Mouse (Mus musculus) stomach, postnatal 0 days (tissue): ENCODE measurements around the gene Erbb4.

Experiments used
- CTCF ChIP-seq: IDR thresholded peaks from 2 replicates; pipeline ENCODE4 v1.5.1; 2016; ENCODE audit warnings: antibody characterized with exemption, low read depth, mild to moderate bottlenecking, moderate library complexity
- EP300 ChIP-seq: optimal IDR thresholded peaks from 2 replicates; pipeline ENCODE3; 2016; ENCODE audit warnings: antibody characterized with exemption

DNA sequence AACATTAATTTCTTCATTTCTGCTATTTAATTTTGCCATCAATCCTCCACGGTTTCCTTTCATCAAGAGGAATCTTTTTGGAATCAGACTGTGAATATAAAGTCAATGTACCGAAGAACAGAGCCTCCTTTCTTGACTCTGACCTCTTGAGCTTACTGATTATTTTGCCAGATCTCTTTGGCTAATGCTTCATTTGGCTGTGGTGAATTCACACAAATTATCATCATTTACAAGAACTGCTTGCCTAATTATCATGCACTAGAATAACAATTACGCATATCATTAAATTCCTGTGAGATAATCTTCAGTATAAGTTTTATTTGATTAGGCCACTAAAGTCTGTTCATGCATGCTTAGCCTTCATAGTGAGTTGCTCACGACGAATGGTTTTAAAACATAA lies 345.4 kb downstream of the Erbb4 start:
- TF ChIP-seq EP300 = no peak
- TF ChIP-seq CTCF = no peak
